Mouse (Mus musculus) natural killer cell, adult 2 months (primary cell): Measurements from ENCODE around the gene Kcns1.

Experiments
- DNase-seq, 2 experiments: peaks; one replicate each; pipeline ENCODE4 v3.0.0; 2022; ENCODE audit warnings: low spot score in 2 of 2

Gene Kcns1

DNA sequence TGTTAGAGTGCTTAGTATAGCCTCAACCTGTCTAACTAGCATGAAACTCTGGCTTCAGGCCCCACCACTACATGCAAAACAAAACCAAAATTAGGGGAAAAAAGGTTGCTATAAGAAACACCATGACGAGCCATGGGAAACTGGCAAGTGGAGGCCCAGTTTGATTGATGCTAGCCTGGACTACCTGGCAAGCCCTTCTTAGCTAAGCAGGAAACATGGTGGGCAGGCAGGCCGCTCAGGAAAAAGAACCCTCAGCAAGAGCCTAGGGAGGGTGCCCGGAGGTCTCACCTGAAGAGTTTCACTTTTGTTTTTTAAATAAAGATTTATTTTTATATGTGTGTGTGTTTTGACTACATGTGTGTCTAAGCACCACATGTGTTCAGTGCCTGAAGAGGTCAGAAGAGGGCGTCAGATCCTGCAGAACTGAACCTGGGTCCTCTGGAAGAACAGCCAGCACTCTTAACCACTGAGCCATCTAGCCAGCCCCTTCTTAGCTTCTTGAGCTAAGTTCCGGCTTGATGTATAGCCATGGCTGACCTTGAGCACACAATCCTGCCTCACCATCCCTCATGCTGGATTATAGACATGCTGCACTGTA, 47.6 kb downstream of the Kcns1 start:
- DNase-seq: no peak

- DNase-seq: no peak
These were observed 51.4 kb downstream of the Kcns1 start for GRCm38 (mm10) chr2:164119503-164119902.

GRCm38 (mm10) chr2:164115531-164115930, 55.4 kb downstream of the Kcns1 start:
- DNase-seq: no peak

DNA sequence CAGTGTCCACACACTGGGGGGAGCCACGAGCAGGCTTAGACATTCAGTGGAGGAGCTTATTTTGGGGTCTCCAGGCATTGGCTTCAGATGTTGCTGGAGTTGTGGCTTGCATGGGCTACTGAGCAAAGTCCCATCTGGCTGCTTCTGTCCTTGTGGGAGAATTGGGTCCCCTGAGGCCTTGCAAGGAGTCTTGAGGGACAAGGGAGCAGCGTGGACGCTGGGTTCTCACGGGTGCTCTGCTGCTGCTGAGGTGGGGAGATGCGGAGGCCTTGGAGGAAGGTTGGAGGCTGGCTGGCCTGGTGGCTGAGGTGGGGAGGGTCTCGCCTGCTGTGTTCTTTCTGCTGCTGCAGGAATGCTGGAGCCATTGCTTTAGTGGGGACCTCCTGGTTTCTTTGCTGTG, 56.9 kb downstream of the Kcns1 start:
- DNase-seq: no peak
